Mouse (Mus musculus) neural tube, embryonic 13.5 days (tissue): ENCODE measurements at regions not wholly inside any gene's neighbourhood (a gene's known extent, or its start where the extent isn't known, plus 50 kb on each side); places are given as distances from the start of the nearest gene placed in this dataset.

Source experiments
- ATAC-seq: fragments of 200-750 bp; cut with Nextera tagmentation; 2 replicates; pipeline ENCODE4 v1.8.0; 2017; ENCODE audit warnings: low read depth, mild to moderate bottlenecking, moderate TSS enrichment, moderate library complexity
- H3K27ac ChIP-seq: fragments of 300-500 bp; sonication (generic); replicated peaks from 2 replicates; pipeline ENCODE4 v1.5.1; 2015; ENCODE audit warnings: moderate library complexity, mild to moderate bottlenecking, inconsistent platforms
- H3K27me3 ChIP-seq: fragments of 300-500 bp; sonication (generic); 2 replicates; pipeline ENCODE4 v1.6.1; 2015; ENCODE audit warnings: mild to moderate bottlenecking, inconsistent platforms
- H3K36me3 ChIP-seq: fragments of 300-500 bp; sonication (generic); 2 replicates; pipeline ENCODE4 v1.6.1; 2015; ENCODE audit warnings: mild to moderate bottlenecking, inconsistent platforms
- H3K4me1 ChIP-seq: fragments of 300-500 bp; sonication (generic); replicated peaks from 2 replicates; pipeline ENCODE4 v1.6.1; 2015; ENCODE audit warnings: inconsistent platforms
- H3K4me2 ChIP-seq: fragments of 300-500 bp; sonication (generic); 2 replicates; pipeline ENCODE4 v1.6.1; 2015; ENCODE audit warnings: inconsistent platforms, mild to moderate bottlenecking, moderate library complexity
- H3K4me3 ChIP-seq: fragments of 300-500 bp; sonication (generic); 2 replicates; pipeline ENCODE4 v1.5.1; 2015; ENCODE audit warnings: mild to moderate bottlenecking, inconsistent platforms
- H3K9ac ChIP-seq: fragments of 300-500 bp; sonication (generic); 2 replicates; pipeline ENCODE4 v1.6.1; 2015; ENCODE audit warnings: moderate library complexity, mild to moderate bottlenecking, inconsistent platforms
- H3K9me3 ChIP-seq: fragments of 300-500 bp; sonication (generic); 2 replicates; pipeline ENCODE4 v1.6.1; 2016; ENCODE audit warnings: inconsistent platforms
- WGBS: fragments of 180-500 bp; shearing (Covaris S2); methylation state at CpG from one replicate; pipeline ENCODE4 v1.1.7; 2015; 5-methylcytosine and 5-hydroxymethylcytosine counted together

GRCm38 (mm10) chr11:89856184-89856769 lies 78.8 kb upstream of the Ankfn1 start:
- no peak for ATAC-seq
- H3K27me3 ChIP-seq: no peaks in the 10 kb centered on the region
- no peaks in the 10 kb centered on the region for H3K9me3 ChIP-seq
- no peak overlapping the region for H3K4me3 ChIP-seq
- WGBS: 70% methylated on average over 9 of the region's 9 CpGs
- no peaks in the 10 kb centered on the region for H3K4me1 ChIP-seq
- H3K36me3 ChIP-seq: no peaks in the 10 kb centered on the region
- H3K4me2 ChIP-seq: no peak overlapping the region
- no peak overlapping the region for H3K27ac ChIP-seq
- no peak overlapping the region for H3K9ac ChIP-seq

- Histone ChIP-seq H3K4me3 (no peak overlapping the region), H3K4me1 (peaks cover 20% of the 10 kb centered on the region), H3K27ac (no peak overlapping the region), H3K27me3 (no peaks in the 10 kb centered on the region), H3K36me3 (no peaks in the 10 kb centered on the region), H3K9ac (no peak overlapping the region), H3K4me2 (no peak overlapping the region), H3K9me3 (no peaks in the 10 kb centered on the region)
- 0 out of 2 replicates have a peak, but pooled peaks have one; percentile 11 for ATAC-seq
Observed at GRCm38 (mm10) chr11:89841853-89842252, 64.4 kb upstream of the Ankfn1 start.

GRCm38 (mm10) chr11:89839671-89840327 lies 62.3 kb upstream of the Ankfn1 start:
- Histone ChIP-seq H3K4me1 (peaks cover 20% of the 10 kb centered on the region), H3K4me3 (no peak overlapping the region), H3K4me2 (no peak overlapping the region), H3K9ac (no peak overlapping the region), H3K36me3 (no peaks in the 10 kb centered on the region), H3K27ac (peak overlapping the region; percentile 69), H3K9me3 (no peaks in the 10 kb centered on the region), H3K27me3 (no peaks in the 10 kb centered on the region)
- WGBS: 14% methylated on average over 6 of the region's 6 CpGs
- peak; percentile 76 for ATAC-seq

GRCm38 (mm10) chr11:89837995-89838394 lies 60.5 kb upstream of the Ankfn1 start:
- ATAC-seq: no peak
- Histone ChIP-seq H3K27ac (no peak overlapping the region), H3K4me3 (no peak overlapping the region), H3K27me3 (no peaks in the 10 kb centered on the region), H3K36me3 (no peaks in the 10 kb centered on the region), H3K4me1 (peaks cover 20% of the 10 kb centered on the region), H3K9ac (no peak overlapping the region), H3K4me2 (no peak overlapping the region), H3K9me3 (no peaks in the 10 kb centered on the region)
- WGBS: 92% methylated on average over 1 of the region's 1 CpGs

GRCm38 (mm10) chr11:89836897-89837296 lies 59.4 kb upstream of the Ankfn1 start:
- H3K9ac ChIP-seq: no peak overlapping the region
- no peaks in the 10 kb centered on the region for H3K9me3 ChIP-seq
- peaks cover 20% of the 10 kb centered on the region for H3K4me1 ChIP-seq
- H3K27ac ChIP-seq: no peak overlapping the region
- no peak for ATAC-seq
- no peaks in the 10 kb centered on the region for H3K36me3 ChIP-seq
- H3K27me3 ChIP-seq: no peaks in the 10 kb centered on the region
- 94% methylated on average over 4 of the region's 4 CpGs for WGBS
- no peak overlapping the region for H3K4me3 ChIP-seq
- no peak overlapping the region for H3K4me2 ChIP-seq

GRCm38 (mm10) chr11:89834068-89834467 lies 56.6 kb upstream of the Ankfn1 start:
- H3K4me2 ChIP-seq: no peak overlapping the region
- no peaks in the 10 kb centered on the region for H3K4me1 ChIP-seq
- WGBS: 83% methylated on average over 4 of the region's 4 CpGs
- H3K9me3 ChIP-seq: no peaks in the 10 kb centered on the region
- H3K9ac ChIP-seq: no peak overlapping the region
- no peak overlapping the region for H3K4me3 ChIP-seq
- no peaks in the 10 kb centered on the region for H3K27me3 ChIP-seq
- ATAC-seq: no peak
- no peaks in the 10 kb centered on the region for H3K36me3 ChIP-seq
- no peak overlapping the region for H3K27ac ChIP-seq

- Histone ChIP-seq H3K4me2 (no peak overlapping the region), H3K4me1 (no peaks in the 10 kb centered on the region), H3K4me3 (no peak overlapping the region), H3K36me3 (no peaks in the 10 kb centered on the region), H3K9ac (no peak overlapping the region), H3K9me3 (no peaks in the 10 kb centered on the region), H3K27me3 (no peaks in the 10 kb centered on the region), H3K27ac (no peak overlapping the region)
- 70% methylated on average over 8 of the region's 8 CpGs for WGBS
- ATAC-seq: no peak
Observed at GRCm38 (mm10) chr11:89831577-89832110, 54.2 kb upstream of the Ankfn1 start.
